Mouse (Mus musculus): ENCODE measurements around the gene Ccdc177.
A peak's percentile ranks its signal among the peaks of the same experiment; 100 is the strongest.

The Ccdc177 gene

DNA sequence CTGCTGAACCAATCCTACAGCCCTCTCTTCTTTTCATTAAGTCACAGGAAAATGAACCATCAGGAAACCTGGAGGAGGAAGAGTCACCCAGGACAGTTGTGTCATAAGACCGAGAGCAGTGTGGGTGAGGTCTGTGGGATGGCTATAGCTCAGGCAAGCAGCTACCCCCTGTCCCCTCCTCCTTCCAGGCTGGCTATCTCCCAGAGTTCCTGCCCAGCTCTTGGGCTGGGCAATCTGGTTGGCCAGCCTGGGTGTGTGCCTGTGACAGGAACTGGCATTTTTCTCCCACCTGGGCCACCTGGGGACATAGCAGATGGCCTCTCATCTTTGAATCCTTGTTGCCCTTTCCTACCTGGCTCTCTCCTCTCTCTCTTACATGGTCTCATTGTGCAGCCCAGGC lies 23.4 kb upstream of the Ccdc177 start:
- DNase-seq = peak; percentile 97

DNA sequence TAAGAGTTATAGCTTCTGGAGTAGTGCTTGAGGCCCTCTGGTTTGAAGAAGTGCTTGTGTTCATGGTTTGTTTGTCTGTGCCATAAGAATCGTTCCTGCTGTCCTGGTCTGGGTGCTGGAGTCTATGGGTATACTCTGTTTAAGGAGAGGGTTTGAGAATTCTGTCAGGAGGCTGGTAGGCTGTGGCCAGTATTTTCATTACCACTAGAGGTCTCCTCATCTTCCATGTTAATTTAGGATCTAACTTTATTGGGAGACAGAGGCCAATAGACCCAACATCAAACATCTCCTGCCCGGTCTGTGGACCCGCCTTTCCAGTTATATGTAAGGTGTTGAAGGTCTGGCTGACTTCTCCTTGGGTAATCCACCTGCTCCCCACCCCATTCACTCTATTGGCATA lies 22.4 kb upstream of the Ccdc177 start:
- DNase-seq = no peak

DNA sequence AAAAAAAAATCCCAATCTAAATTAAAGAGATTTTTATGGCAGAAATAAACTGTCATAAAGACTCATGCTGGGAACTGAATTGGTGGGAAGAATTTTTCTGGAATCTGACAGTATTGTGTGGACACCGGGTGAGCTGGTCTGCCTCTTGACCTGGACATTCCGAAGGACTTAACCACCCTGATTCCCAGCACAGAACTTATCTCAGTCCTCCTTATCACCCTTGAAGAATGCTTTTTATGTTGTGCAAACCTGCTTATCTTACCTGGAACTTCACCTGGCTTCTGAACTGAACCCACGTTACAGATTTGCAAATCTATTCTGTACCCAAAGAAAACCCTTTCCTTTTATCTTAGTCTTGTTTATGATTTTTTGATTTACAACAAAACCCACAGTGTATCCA lies 21.7 kb upstream of the Ccdc177 start:
- no peak for DNase-seq

DNA sequence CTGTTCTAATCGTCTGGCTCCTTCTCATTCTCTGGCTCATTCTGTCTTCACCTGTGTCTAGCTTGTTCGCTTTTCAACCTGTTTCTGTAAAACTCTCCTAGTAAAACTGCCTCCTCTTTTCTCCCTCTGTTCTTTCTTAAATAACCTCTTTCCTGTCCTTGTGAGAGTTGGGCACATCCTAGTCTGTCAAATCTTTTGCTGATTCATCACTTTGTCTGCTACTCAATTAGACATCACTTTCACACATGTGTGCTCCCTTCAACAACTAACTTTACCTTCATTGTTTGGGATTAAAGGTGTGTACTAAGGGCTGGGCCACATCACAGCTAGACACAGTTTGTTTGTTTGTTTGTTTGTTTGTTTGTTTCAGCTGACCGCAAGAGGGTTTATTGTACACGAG lies 19.3 kb upstream of the Ccdc177 start:
- no peak for DNase-seq

DNA sequence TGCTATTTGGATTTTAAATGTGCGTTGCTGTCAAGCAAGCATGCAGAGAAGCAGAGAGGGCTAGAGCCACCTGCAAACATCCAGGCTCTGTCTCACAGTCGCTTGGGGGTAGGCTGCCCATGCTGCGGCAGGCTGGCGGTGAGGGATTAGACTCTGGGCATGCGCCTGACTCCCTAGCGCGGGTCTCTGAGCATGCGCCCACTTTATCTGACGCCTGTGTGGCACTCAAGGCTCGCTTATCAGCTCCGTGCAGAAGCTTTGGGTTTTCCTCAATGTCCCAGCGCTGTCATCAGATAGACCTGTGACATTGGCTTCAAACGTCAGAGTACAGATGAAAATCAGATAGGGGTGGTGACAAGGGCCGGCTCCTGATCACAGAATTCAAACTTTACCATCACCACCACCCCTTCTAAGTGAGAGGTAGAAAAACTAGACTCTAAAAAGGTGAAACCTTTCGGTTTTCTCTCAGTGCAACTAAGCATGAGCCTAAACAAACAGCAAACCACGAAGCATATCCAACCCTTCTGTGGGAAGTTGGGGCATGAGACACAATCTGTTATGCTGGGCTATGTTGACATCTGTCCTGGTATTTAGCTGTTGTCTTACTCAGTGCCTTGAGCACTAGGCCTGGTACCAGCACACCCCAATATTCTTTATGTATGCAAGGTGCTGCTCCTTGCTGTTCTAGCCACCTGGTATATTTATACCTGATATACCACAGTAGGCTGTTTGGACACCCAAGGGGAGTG lies 17.9 kb upstream of the Ccdc177 start:
- no peak for DNase-seq

DNA sequence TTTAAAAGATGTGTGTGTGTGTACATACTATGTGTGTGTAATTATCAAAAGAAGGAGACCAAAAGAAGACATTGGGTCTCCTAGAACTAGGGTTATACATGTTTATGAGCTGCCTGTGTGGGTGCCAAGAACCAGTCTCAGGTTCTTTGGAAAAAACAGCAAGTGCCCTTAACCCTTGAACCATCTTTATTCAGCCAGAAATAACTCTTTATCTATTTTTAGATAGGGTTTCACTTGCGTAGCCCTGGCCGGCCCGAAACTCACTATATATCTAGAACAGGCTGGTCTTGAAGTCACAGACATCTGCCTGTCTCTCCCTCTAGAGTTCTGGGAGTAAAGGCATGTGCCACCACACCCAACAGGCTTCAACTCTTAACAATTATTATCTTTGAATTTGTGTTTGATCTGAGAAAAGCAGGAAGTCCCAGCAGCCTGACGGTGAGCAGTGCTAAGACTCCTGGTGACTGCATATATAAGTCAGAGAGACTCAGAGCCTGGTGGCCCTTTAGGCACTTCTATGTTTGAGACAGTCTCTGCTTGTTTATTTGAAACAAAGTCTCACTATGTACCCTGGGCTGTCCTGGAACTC lies 15.7 kb upstream of the Ccdc177 start:
- no peak for DNase-seq

DNA sequence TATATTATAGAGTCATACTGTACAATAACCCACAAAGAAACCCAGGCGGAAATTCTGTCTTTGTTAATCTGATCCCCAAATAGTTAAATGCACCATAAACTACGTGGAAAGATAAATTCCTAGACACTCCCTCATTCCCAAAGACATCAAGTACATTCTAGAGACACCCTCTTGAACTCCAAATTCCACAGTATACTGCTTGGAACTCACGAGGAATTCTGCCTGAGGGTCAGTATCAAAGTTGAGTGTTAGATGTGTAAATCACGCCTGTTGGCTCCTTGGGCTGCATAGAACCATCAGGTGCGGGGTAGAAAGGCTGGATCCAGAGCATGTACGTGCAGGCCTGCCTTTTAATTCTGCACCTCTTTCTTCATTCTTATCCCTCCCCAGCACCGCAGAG lies 14.3 kb upstream of the Ccdc177 start:
- no peak for DNase-seq

DNA sequence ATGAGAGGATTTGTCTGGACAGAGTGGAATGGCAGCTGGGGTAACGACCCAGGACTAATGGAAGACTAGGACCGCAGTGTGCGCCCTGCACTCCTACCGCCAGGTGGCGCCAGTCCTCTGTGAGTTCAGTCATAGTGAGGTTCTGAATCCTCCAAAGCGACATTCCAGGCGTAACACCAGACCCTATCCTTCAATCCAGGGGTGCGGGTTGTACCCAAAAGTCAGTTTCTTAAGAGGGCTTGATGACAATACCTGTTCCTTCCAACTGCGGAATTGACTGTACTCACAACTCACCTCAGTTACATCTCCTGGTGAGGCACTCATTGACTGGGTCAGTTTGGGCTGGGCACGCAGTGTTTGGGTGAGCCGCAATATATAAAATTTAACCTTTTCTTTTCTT lies 9.2 kb upstream of the Ccdc177 start:
- peak; percentile 71 for DNase-seq

DNA sequence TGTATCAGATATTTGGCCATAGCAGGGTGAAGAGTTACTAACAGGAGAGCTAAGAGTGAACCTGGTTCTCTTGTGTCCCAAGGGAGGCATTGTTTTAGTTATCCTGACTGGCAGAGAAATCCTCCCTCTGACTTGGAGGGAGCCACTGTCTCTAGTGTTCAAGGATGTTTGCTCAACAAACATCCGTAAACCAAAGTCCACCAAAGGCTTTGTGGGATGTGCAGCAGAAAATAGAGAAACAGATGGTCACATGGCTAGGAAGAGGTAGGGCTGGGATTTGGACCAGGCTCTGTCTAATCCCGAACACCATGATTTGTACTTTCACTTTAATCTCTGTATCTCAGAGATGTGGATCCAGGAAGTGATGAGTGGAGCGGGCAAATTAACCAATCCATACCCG lies 3.6 kb upstream of the Ccdc177 start:
- DNase-seq = no peak

DNA sequence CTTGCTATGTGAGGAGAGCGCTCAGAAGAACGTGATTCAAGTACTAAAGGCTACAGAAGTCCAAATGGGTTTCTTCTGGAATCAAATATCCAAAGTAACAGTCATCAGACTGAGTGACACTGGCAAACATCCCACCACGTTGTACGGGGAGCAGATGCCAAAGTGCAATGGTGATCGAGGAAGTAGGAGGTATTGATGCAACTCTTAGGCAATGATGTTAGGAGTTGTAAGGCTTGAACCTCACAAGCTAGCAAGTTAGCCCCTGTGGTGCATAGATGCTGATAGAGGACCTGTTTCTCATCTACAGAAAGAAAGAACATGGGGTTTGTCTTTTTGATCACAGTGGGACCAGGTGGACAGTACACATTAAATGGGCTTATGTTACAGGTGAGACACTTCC lies 2.5 kb upstream of the Ccdc177 start:
- no peak for DNase-seq

DNA sequence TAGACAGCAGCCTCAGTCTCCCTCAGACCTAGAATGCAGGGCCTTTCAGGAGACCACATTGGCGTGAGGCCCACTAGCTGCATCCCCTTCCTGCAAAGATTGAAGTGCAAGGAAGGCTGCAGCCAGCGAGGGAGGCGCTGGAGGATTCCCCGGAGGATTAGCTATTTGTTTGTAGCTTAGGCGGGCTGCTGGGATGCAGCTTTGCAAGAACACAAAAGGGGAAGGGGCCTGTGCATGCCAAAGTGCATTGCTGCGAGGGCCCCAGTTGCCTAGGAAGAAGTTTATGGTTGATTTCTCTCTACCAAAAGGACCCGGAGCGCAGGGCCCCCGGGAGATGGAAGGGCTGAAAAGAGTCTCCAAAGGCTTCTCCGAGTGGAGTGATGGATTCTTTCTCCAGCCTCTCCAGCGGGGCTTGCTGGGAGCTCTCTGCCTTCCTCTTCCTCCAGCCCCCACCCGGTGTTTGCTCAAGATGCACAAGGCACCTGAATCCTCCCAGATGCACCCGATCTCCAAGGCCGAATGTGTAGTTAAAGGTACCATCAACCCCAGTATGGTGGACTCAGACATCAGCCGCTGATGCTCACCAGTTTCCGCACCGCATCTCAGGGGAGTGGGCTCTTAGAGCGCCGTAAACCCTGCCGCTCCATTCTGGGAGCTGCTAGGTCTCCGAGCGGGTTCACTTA lies 633 bp downstream of the Ccdc177 start:
- peak; percentile 47 for DNase-seq

DNA sequence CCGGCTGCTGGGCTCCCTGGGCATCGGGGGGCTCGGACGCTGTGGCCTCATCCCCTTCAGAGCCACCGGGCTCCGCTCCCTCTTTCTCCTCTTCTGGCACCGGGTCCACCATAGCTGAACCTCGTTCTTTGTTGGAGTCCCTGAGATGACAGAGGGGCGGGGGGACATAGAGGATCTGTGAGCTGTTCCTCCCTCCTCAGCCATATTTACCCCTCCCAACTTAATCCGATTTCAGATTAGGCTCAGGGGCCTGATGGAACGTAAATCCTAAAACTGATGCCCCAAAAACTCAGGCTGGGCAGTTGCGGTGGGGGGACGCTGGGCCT lies 1.1 kb downstream of the Ccdc177 start:
- DNase-seq = no peak

DNA sequence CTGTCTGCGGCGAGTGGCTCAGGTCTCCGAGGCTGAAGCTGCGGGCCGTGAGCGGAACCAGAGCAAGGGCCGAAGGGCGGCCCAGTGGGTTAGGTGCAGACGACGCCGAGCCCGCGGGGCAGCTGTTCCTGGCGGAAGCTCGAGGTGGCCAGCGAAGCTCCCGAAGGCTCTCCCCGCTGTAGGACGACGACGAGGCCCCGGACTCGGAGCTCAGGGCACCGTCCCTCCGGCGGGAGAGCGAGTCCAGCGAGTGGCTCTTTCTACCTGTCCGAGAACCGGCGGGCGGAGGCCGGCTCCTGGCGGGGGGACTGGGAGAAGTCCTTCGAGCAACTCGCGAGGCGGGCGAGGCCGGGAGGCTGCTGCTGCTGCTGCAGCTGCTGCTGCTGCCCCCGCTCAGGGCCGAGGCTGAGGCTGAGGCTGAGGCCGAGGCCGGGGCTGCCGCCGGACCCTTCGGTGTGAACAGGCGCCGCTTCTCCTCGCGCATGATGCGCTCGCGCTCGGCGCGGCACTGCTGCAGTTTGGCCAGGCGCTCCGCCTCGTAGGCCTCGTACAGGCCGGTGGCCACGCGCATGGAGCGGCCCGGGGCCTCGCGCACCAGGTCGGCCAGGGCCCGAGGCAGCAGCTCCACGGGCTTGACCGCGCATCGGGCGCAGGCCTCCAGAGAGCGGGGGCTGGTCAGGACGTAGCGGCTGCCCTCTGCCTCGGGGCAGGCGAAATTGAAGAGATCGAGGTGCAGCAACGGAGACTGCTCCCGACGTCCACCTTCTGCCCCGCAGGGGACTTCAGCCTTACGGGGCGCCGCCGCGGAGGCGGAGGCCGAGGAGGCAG lies 1.7 kb downstream of the Ccdc177 start:
- peak; percentile 62 for DNase-seq

DNA sequence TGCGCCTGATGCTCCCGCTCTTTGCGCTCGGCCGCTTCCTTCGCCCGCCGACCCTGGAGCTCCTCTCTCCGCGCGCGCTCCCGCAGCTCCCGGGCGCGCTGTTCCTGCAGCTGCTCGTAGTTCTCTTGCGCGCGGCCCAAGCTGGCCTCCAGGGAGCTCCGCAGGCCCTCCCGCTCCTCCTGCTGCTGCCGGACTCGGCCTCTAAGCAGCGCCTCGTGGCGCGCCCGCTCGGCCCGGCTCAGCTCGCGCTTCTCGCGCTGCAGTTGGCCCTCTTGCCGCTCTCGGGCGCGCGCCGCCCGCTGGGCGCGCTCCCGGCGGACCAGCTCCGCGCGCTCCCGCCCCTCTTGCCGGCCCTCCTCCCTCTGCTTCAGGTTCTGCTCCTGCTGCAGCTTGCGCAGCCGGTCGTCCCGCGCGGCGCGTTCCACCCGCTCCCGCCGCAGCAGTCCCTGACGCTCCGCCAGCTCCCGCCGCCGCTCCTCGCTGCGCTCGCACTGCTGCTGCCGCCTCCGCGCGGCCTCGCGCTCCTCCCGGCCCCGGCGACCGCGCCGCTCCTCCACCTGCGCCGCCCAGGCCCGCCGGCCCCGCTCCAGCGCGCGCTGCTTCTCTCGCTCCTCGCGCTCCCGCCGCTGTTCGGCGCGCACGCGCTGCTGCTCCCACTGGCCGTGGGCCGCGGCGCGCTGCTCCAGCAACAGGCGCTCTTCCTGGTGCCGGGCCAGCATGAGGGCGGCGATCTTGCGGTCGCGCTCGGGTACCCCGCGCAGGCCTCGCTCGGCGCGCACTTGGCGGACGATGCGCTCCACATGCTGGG lies 2.5 kb downstream of the Ccdc177 start:
- peak; percentile 64 for DNase-seq

DNA sequence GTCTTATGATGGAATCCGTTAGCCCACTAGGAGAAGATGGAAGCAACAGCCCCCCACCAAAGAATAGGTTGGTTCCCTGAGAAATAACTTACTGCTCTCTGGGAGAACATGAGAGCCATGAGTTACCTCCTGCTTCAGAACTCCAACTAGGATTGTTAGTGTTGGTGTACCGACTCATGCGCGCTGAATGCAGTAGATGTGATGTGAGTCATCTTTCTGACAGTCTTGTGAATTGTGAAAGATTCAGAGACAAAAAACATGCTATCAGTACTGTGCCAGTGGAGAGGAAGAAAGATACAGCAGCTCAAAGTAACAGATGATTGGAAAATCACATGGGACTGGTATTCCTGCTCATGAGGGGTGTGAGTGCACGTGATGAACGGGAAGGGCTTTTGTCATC lies 8.9 kb downstream of the Ccdc177 start:
- no peak for DNase-seq

DNA sequence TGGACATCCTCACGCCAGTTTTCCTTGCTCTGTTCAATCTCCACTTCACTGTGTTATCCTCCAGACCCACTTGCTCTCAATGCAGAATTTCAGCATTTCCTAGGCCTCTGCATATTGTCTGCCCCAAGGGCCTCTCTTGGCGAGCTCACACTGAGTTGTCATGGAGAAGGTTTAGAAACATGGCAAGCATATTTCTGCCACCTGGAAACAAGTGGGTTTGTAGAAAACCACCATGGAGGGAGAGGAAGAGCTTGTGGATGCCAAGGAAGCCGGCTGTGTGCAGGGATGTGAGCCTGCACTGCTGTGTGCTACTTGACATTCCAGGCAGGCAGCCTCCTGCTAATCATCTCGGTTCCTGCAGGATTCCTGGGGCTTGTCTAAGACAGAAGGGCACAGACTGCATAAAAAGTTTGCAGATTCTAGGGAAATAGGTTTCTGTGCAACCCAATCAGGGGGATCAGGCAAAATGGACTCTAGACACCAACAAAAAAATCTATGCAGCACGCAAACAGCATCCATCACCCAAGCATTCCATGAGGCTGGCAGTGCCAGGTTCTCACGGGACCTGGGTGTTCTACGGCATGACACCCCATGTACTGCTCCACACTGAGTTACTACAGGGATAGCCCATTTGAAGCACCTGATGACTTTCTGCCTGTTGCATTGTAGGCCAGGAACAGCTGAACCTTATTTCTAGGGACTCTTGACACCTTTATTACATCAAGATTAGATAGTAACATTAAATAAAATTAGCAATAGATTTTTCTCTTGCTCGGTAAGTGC lies 14.3 kb downstream of the Ccdc177 start:
- no peak for DNase-seq

DNA sequence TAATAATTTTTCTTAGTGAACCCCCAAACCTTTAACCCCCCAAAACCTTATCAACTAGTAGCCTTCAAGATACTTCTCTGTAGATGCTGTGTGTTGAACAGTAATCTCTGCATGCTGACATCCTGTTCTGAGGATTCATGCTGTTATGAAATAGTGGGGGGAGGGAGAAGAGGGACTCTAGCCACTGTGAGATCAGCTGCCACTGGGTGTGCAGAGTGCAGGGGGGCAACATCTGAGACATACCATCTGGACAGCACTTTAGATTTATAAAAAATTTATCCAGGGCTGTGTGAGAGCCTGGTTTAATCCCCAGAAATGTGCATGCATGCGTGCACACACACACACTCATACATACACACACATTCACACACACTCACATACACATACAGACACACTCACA lies 15.9 kb downstream of the Ccdc177 start:
- no peak for DNase-seq

DNA sequence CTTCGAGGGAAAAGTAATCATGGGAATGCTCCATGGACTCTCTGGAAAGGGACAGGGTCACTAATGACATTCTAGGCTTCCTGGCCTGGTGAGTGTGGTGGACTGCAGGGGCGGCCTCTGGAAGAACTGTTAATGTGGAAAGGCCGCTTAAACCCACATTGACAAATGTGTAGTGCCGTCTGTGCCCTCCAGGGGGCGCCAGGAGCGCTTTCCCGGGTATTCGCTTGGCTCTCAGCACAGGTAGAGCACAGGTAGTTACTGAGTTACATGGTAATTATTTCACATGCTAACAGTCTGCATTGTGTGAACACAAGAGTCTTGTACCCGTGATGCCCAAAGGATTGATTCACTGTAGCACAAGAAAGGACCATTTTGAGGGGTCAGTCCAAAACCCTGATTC lies 21.0 kb downstream of the Ccdc177 start:
- no peak for DNase-seq

DNA sequence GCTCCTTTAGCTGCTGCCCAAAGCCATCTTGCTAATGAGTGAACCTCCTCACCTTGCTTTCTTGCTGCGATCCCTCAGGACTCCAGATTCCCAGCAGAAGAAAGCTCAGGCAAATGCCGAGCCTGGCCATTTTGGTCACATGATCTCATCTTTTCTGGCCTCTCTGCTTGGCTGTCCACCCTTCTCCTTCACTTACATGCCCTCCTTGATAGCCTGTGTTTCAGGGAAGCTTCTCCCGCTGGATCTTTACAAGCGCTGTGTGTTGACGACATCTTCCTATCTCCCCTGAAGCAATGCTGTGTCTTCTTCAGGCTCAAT lies 23.2 kb downstream of the Ccdc177 start:
- no peak for DNase-seq

DNA sequence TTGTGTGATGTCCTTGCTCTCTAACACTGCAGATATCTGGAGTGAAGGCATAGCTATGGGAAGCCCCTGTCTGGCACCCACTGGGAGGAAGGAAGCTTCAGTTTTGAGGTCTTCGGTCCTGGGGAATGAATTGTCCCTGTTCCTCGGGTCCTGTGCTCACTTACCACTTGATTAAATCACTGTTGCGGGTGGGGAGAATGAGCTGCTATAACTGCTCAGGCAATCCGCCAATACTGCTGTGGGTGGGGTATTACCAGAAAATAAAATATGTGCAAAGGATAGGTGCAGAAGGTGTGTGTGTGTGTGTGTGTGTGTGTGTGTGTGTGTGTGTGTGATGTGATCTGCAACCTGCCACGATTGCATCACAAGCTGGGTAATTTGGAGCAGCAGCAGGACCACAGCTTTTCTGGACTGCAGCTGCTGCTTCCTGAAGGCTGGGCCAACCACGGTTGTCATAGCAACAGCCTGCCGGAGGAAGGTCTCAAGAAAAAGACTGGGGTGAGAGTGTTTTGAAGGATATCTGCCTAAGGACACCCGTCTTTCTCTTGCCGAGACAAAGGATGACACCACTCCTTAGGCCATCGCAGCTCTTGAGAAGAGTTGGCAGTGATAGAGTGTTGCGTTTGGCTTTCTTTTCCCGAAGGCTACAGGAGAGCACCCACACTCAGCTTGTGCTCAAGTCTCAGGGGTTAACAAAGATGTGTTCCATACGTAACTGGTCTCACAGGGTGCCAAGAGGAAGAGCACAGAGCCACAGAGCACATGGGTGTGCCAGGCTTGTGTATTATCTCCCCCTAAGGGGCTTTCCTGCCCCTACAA lies 23.8 kb downstream of the Ccdc177 start:
- DNase-seq = peak; percentile 28
